Mouse (Mus musculus): ENCODE measurements around the gene Efna3. TPM values are rescaled to one million over a fixed set of nuclear protein-coding genes. Genes with fewer than 3 reads are reported as not detected.

The Efna3 gene
- polyA plus RNA-seq, 1 experiment from 2014 or later: 2.5 TPM

DNA sequence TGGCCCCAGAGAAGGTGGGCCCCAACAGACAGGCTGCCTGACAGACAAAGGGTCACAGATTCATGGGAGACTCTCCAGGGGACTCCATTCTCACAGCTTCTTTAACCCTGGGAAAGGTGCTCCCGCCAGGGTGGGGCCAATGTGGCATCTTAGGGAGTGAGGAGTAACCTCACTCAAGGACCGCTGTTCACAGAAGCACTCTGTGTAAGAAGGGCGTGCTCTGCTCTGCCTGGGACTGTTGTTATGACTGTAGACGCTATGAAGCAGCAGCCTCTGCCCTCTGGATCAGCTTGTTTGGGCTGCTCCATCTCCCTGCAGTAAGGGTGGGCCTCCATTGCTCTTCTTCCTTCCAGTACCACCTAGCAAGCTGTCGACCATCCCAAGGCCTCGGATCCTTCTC, 18.3 kb downstream of the Efna3 start:
- H3K9me3 ChIP-seq: no peaks in the 10 kb centered on the region
- H3K27me3 ChIP-seq (ENCODE audit: insufficient read depth, poor library complexity, severe bottlenecking): no peaks in the 10 kb centered on the region
- H3K27ac ChIP-seq: no peak overlapping the region
- peaks cover 19% of the 10 kb centered on the region for H3K4me1 ChIP-seq
- 49% methylated on average over 6 of the region's 6 CpGs for WGBS
- no peak for DNase-seq (ENCODE audit: low spot score)
- no peak overlapping the region for H3K4me3 ChIP-seq
- H3K36me3 ChIP-seq: no peaks in the 10 kb centered on the region

DNA sequence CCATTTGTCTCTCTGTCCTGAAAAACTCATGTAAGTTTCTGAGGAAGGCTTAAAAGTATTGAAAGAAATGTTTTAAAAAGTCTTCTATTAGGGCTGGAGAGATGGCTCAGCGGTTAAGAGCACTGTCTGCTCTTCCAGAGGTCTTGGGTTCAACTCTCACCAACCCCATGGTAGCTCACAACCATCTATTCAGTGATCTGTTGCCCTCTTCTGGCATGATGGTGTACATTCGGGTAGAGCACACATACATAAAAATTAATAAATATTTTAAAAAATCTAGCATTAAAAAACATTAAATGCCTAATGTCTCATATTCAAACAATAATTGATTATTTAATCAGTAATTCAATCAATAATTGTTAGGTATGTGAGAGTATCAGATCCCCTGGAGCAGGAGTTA, 22.3 kb downstream of the Efna3 start:
- WGBS: 61% methylated on average over 2 of the region's 2 CpGs
- no peaks in the 10 kb centered on the region for H3K36me3 ChIP-seq
- no peak overlapping the region for H3K27ac ChIP-seq
- no peaks in the 10 kb centered on the region for H3K27me3 ChIP-seq (ENCODE audit: insufficient read depth, poor library complexity, severe bottlenecking)
- no peak for DNase-seq (ENCODE audit: low spot score)
- peaks cover 9% of the 10 kb centered on the region; the same call in 1 of the 2 replicates for H3K4me1 ChIP-seq
- H3K9me3 ChIP-seq: no peaks in the 10 kb centered on the region
- no peak overlapping the region for H3K4me3 ChIP-seq

DNA sequence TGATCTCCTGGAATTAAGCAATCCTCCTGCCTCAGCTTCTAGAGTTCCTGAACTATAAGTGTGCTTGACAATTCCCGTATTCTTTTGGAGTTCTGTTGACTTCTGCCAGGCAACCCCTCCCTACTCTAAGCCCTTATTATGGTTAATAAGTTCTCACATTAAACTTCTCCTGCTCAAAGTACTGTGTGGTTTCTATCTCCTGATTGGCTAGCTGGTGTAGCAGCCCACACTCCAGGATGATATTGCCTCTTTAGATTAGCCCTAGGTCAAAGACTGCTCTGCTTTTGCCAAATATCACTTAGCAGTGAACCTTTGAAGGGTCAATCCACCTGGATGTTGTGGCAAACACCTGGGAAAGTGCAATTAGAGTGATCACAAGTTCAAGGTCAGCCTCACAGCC, 22.7 kb downstream of the Efna3 start:
- Histone ChIP-seq H3K4me1 (peaks cover 9% of the 10 kb centered on the region; the same call in 1 of the 2 replicates), H3K27ac (0 out of 2 replicates have a peak overlapping the region, but pooled peaks have one; percentile 57), H3K9me3 (no peaks in the 10 kb centered on the region), H3K36me3 (no peaks in the 10 kb centered on the region), H3K27me3 (ENCODE audit: insufficient read depth, poor library complexity, severe bottlenecking) (no peaks in the 10 kb centered on the region), H3K4me3 (peak overlapping the region; percentile 51)
- 42% methylated on average over 1 of the region's 1 CpGs for WGBS
- DNase-seq (ENCODE audit: low spot score): no peak

DNA sequence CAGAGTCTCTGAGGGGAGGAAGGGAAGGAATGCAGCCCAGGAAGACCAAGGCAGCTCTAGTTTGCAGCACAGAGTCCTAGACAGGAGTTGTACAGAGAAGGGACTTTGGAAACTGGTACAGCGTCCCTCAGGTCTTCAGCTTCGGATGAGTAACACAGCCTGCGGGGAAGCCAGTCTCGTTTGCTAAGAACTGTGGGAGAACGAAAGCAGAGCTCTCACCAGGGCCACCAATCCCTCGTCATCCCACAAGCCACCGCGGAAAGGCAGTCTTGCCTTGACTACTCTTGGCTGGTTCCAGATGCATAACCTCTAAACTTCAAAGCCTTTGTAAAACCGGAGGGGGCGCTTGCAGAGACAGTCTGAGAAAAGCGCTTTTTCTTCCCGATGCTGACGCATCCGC, 23.3 kb downstream of the Efna3 start:
- peak overlapping the region; percentile 57; the same call in 1 of the 2 replicates for H3K27ac ChIP-seq
- WGBS: 3% methylated on average over 14 of the region's 14 CpGs
- DNase-seq (ENCODE audit: low spot score): no peak
- H3K36me3 ChIP-seq: no peaks in the 10 kb centered on the region
- H3K27me3 ChIP-seq (ENCODE audit: insufficient read depth, poor library complexity, severe bottlenecking): no peaks in the 10 kb centered on the region
- H3K4me1 ChIP-seq: peaks cover 9% of the 10 kb centered on the region; the same call in 1 of the 2 replicates
- no peaks in the 10 kb centered on the region for H3K9me3 ChIP-seq
- H3K4me3 ChIP-seq: peak overlapping the region; percentile 51

DNA sequence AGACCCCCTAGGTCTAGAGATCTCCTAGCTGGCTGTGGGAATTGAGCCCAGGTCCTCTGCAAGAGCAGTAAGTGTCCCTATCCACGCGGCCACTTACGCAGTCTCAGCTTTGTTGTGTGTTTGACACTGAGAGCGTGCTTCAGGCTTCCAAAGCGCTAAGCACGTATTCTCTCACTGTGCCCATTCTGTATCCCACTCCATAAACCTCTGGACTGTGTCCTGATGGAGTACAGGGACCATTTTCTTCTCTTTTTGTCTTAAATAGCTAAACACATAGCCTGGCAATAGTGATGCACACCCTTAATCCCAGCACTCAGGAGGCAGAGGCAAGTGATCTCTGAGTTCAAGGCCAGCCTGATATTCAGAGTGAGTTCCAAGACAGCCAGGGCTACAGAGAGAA, 23.9 kb downstream of the Efna3 start:
- no peaks in the 10 kb centered on the region for H3K27me3 ChIP-seq (ENCODE audit: insufficient read depth, poor library complexity, severe bottlenecking)
- no peak overlapping the region for H3K27ac ChIP-seq
- H3K36me3 ChIP-seq: no peaks in the 10 kb centered on the region
- no peak overlapping the region for H3K4me3 ChIP-seq
- no peaks in the 10 kb centered on the region for H3K9me3 ChIP-seq
- DNase-seq (ENCODE audit: low spot score): no peak
- peaks cover 7% of the 10 kb centered on the region; the same call in 1 of the 2 replicates for H3K4me1 ChIP-seq
- 82% methylated on average over 6 of the region's 6 CpGs for WGBS

DNA sequence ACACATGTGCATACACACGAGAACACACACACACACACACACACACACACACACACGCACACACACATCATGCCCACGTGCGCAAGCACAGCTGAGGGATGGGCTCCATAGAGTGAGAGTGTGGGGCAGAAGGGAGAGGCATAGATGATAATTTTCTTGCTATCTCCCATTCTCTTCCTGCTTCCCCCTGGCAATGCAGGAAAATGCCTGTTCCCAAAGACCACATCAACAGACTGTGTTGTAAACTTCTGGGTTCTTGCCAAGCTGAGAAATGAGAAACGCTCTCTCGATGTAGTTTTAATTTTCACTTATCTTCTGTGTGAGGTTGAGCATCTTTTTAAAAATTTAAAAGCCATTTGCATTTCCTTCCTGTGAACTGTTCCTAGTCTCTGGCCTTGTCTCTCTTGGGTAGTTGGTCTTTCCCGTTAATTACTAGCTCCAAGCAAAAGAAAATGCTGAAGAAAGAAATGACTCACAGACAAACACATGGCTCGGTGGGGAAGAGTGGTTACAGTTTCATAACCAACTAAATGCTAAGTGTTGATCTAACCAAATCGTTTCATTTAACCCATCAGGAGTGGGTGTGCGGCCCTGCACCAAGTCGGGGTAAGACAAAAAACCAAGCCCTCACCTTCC, 25.9 kb downstream of the Efna3 start:
- Histone ChIP-seq H3K4me3 (no peak overlapping the region), H3K27me3 (ENCODE audit: insufficient read depth, poor library complexity, severe bottlenecking) (no peaks in the 10 kb centered on the region), H3K9me3 (no peaks in the 10 kb centered on the region), H3K27ac (no peak overlapping the region), H3K4me1 (peaks cover 12% of the 10 kb centered on the region; the same call in 1 of the 2 replicates), H3K36me3 (no peaks in the 10 kb centered on the region)
- 74% methylated on average over 11 of the region's 11 CpGs for WGBS
- no peak for DNase-seq (ENCODE audit: low spot score)

DNA sequence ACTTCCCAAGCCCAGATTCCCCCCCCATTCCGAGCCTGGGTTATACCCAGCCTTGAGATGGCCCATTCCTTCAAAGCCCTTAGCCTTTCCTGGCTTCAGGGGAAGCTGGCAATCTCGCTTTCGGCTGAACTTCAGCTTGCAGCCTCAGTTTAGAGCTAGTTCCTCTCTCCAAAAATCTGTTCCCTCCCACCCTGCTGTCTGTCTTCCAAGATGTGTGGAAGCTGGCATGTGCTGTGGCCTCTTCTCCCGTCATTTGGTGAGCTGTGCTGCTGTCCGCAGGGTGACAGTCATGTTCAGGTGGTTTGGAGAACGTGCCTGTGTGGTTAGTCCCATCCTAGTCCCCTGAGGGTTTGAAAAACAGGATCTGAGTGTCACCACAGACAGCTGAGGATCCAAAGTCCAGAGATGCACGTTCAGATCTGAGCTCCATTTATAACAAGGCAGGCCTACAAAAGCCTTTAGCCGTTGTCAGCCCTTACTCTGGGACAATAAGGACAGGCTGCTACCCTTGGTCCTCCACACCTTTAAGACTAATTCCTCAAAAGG, 27.0 kb downstream of the Efna3 start:
- H3K9me3 ChIP-seq: no peaks in the 10 kb centered on the region
- H3K27ac ChIP-seq: no peak overlapping the region
- no peak for DNase-seq (ENCODE audit: low spot score)
- 80% methylated on average over 8 of the region's 8 CpGs for WGBS
- no peaks in the 10 kb centered on the region for H3K27me3 ChIP-seq (ENCODE audit: insufficient read depth, poor library complexity, severe bottlenecking)
- no peaks in the 10 kb centered on the region for H3K36me3 ChIP-seq
- H3K4me1 ChIP-seq: peaks cover 15% of the 10 kb centered on the region; the same call in 1 of the 2 replicates
- no peak overlapping the region for H3K4me3 ChIP-seq

DNA sequence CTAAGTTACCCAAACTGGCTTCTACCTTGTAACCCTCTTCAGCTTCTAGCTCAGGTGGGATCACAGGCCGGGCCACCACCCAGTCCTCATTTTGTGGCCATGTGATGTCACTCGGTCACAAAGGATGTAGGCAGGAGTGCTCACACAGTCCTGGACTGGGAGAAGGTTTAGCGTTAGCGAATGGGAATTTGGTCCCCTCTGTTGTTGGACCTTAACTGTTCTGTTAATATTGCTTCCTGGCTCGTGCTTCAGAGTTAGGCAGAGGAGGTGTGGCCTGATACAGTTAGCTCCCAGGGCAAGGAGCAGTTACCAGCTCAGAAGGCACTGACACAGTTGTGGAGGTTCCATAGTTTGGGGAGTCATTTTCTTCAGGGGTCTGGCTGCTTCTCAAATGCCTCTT, 28.6 kb downstream of the Efna3 start:
- H3K36me3 ChIP-seq: no peaks in the 10 kb centered on the region
- no peak overlapping the region for H3K27ac ChIP-seq
- WGBS: 67% methylated on average over 5 of the region's 5 CpGs
- H3K4me3 ChIP-seq: no peak overlapping the region
- no peak for DNase-seq (ENCODE audit: low spot score)
- H3K4me1 ChIP-seq: peaks cover 11% of the 10 kb centered on the region; the same call in 1 of the 2 replicates
- no peaks in the 10 kb centered on the region for H3K9me3 ChIP-seq
- H3K27me3 ChIP-seq (ENCODE audit: insufficient read depth, poor library complexity, severe bottlenecking): no peaks in the 10 kb centered on the region

DNA sequence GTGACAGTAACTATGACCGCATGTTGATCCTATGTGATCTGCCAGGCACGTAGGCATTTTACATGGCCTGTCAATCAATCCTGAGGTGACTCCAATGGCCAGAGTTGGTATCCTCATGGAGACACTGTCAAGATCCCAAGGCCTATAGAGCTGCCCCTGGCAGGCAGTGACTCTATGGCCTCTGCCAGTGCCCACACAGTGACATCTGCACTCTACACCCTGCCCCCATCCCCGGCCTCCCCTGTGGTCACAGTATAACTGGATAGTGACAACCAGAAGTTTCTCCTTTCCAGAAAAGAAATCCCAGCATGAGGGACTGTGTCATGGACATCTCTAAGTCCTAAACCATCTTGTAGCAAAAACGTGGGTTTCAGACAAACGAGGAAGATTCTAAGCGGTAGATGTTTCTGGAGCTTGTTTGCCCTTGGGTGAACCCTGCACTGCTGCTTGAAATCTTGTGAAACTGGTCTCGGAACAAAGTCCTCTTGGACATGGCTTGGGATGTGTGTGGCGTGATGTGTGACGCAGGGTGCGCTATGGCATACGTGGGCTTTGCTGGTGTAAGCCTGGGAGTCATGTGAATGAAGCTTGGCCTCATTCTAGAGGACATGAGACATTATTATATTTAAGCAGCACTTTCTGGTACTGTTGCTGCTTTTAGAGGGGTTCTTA, 29.4 kb downstream of the Efna3 start:
- Histone ChIP-seq H3K27ac (no peak overlapping the region), H3K9me3 (no peaks in the 10 kb centered on the region), H3K27me3 (ENCODE audit: insufficient read depth, poor library complexity, severe bottlenecking) (no peaks in the 10 kb centered on the region), H3K4me1 (peaks cover 19% of the 10 kb centered on the region), H3K36me3 (no peaks in the 10 kb centered on the region), H3K4me3 (no peak overlapping the region)
- no peak for DNase-seq (ENCODE audit: low spot score)
- WGBS: 84% methylated on average over 11 of the region's 11 CpGs

DNA sequence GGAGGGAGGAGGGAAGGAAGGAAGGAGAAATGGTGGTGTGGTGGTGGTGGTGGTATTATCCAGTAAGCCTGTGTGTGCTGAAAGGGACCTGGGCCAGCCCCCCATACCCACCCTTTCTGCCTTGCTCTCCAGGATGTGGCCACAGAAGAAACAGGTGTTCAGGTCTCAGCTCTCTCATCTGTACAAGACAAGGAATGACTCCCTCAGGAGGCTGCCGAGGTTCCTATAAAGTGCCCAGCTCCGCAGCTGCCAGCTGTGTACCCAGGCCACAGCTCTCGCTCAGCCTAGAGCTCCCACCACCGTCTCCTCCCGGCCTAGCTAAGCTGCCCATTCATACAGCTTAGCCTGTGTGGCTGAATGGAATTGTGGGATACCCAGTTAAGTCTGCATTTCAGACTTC, 30.5 kb downstream of the Efna3 start:
- no peak for DNase-seq (ENCODE audit: low spot score)
- no peak overlapping the region for H3K4me3 ChIP-seq
- peaks cover 29% of the 10 kb centered on the region for H3K4me1 ChIP-seq
- 0 out of 2 replicates have a peak, but pooled peaks cover 9% of the 10 kb centered on the region for H3K27me3 ChIP-seq (ENCODE audit: insufficient read depth, poor library complexity, severe bottlenecking)
- 76% methylated on average over 5 of the region's 5 CpGs for WGBS
- no peaks in the 10 kb centered on the region for H3K9me3 ChIP-seq
- no peaks in the 10 kb centered on the region for H3K36me3 ChIP-seq
- no peak overlapping the region for H3K27ac ChIP-seq

DNA sequence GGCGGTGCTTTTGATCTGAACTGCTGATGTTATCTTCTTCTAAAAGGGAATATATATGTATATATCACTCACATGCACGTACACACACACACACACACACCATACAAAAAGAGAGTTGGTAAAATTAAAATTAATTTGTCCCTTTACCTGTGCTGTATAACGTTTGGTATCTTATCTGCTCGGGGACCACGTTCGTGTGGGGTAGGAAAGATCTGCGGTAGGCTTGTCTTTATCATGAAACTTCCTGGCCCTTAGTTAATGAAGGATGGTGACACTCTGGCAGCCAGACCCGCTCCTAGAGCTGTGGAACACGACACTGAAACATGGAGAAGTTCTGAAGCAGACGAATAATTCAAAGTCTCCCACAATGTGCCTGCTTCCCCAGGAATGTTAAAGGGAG, 30.9 kb downstream of the Efna3 start:
- Histone ChIP-seq H3K27me3 (ENCODE audit: insufficient read depth, poor library complexity, severe bottlenecking) (0 out of 2 replicates have a peak, but pooled peaks cover 9% of the 10 kb centered on the region), H3K9me3 (no peaks in the 10 kb centered on the region), H3K4me3 (no peak overlapping the region), H3K4me1 (peaks cover 29% of the 10 kb centered on the region), H3K27ac (no peak overlapping the region), H3K36me3 (no peaks in the 10 kb centered on the region)
- no peak for DNase-seq (ENCODE audit: low spot score)
- WGBS: 47% methylated on average over 10 of the region's 10 CpGs

DNA sequence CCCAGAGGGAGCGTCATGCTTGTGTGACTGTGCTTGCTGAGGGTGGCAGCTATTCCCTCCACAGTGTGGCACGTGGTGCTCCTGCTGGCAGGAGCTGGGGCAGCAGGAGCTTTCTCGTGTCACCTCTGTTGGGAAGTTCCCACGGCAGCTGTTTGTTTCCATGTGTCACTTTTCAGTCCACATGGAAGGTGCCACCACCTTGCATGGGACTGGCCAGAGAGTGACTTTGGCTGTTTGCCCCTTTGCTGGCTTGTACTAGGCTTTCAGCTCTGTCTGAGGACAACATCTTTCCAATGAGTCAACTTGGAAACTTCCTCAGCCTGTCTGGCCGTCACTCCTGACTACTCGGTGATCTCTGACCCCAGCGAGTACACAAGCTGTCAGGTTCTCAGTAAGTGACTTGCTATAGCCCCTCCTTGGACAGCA, 34.2 kb downstream of the Efna3 start:
- WGBS: 33% methylated on average over 7 of the region's 7 CpGs
- Histone ChIP-seq H3K27me3 (ENCODE audit: insufficient read depth, poor library complexity, severe bottlenecking) (0 out of 2 replicates have a peak, but pooled peaks cover 14% of the 10 kb centered on the region), H3K27ac (peak overlapping the region; percentile 37; the same call in 1 of the 2 replicates), H3K4me1 (peaks cover 32% of the 10 kb centered on the region), H3K9me3 (no peaks in the 10 kb centered on the region), H3K36me3 (no peaks in the 10 kb centered on the region), H3K4me3 (no peak overlapping the region)
- DNase-seq (ENCODE audit: low spot score): no peak

DNA sequence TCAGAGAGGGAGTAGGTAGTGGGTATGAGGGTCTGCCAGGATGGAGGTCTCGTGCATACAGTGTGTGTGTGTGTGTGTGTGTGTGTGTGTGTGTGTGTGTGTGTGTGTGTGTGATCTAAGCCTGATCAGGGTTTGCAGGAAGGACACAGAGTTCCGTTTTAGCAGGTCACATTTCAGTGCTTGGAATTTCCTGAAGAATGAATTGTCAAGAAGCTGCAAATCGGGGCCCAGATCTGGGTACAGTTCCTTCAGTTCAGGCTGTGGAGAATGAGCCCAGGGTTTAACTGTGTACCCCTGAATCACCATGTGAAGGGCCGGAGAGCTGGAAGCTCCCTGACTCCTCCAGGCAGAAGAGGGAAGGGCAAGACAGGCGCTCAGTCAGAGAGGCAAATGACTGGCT, 35.5 kb downstream of the Efna3 start:
- DNase-seq (ENCODE audit: low spot score): no peak
- Histone ChIP-seq H3K27me3 (ENCODE audit: insufficient read depth, poor library complexity, severe bottlenecking) (0 out of 2 replicates have a peak, but pooled peaks cover 14% of the 10 kb centered on the region), H3K9me3 (no peaks in the 10 kb centered on the region), H3K4me3 (no peak overlapping the region), H3K27ac (peak overlapping the region; percentile 29; the same call in 1 of the 2 replicates), H3K36me3 (no peaks in the 10 kb centered on the region), H3K4me1 (peaks cover 31% of the 10 kb centered on the region)
- 54% methylated on average over 5 of the region's 5 CpGs for WGBS
